Mouse (Mus musculus): ENCODE data around the gene Igf1r. TPM values are rescaled to one million over a fixed set of nuclear protein-coding genes. Genes with fewer than 3 reads are reported as not detected.

Gene Igf1r
- total and polyA plus RNA-seq, 3 experiments, result 5.6 to 14.4 (median 12.3) TPM

- H3K4me3 ChIP-seq, result no peak overlapping the region
- DNase-seq, result no peak
- no peaks in the 10 kb centered on the region; the same call in 1 of the 2 replicates for H3K36me3 ChIP-seq (ENCODE audit: control insufficient read depth, insufficient read depth, low read length)
- TF ChIP-seq CTCF (IDR thresholded peaks at IDR 0.05) (no peak), EP300 (IDR thresholded peaks at IDR 0.05; ENCODE audit: insufficient read depth, low read depth, low read length) (no peak), POLR2A (IDR thresholded peaks at IDR 0.05; ENCODE audit: insufficient read depth, low read depth, low read length) (no peak)
- intact Hi-C loops (cut with DNase I), result no loop called here
- no peaks in the 10 kb centered on the region for H3K79me2 ChIP-seq (replicated peaks; ENCODE audit: control insufficient read depth, insufficient read depth, low read length)
- H3K27me3 ChIP-seq (ENCODE audit: control insufficient read depth, insufficient read depth, low read length), result no peaks in the 10 kb centered on the region
- WGBS, result 61% methylated on average over 9 of the region's 9 CpGs
- H3K4me1 ChIP-seq (ENCODE audit: control insufficient read depth, insufficient read depth, low read length), result peaks cover 12% of the 10 kb centered on the region
- no peak overlapping the region; the same call in 1 of the 2 replicates for H3K27ac ChIP-seq
- no peak overlapping the region for H3K9ac ChIP-seq (ENCODE audit: low read depth, low read length)
Measured at GRCm38 (mm10) chr7:68026076-68026475, 73.4 kb downstream of the Igf1r start.

DNA sequence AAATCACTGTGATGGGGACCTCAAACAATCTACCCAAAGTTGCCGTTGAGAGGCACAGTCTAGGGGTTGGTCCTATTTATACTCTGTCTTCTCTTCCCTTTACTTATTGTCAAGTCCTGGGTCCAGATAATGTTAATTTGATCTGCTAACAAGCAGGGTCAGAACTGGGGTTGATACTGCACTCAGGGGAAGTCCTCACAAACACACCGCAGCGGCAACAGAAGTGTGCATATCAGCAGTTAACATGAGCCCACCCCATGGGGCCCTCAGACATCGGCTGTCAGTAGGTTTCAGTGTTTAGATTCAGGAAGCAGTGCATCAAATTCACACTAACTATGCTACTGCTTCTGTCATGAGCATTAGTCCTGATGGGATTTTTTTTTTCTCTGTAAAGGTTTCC is 75.5 kb downstream of the Igf1r start:
- H3K79me2 ChIP-seq (replicated peaks; ENCODE audit: control insufficient read depth, insufficient read depth, low read length), result no peaks in the 10 kb centered on the region
- H3K4me1 ChIP-seq (ENCODE audit: control insufficient read depth, insufficient read depth, low read length), result peaks cover 9% of the 10 kb centered on the region
- no peak overlapping the region for H3K27ac ChIP-seq
- WGBS, result 71% methylated on average over 4 of the region's 4 CpGs
- no peak overlapping the region for H3K4me3 ChIP-seq
- intact Hi-C loops (cut with DNase I), result no loop called here
- no peak overlapping the region for H3K9ac ChIP-seq (ENCODE audit: low read depth, low read length)
- TF ChIP-seq CTCF (IDR thresholded peaks at IDR 0.05), result no peak
- TF ChIP-seq POLR2A (IDR thresholded peaks at IDR 0.05; ENCODE audit: insufficient read depth, low read depth, low read length), result no peak
- no peaks in the 10 kb centered on the region for H3K27me3 ChIP-seq (ENCODE audit: control insufficient read depth, insufficient read depth, low read length)
- H3K36me3 ChIP-seq (ENCODE audit: control insufficient read depth, insufficient read depth, low read length), result no peaks in the 10 kb centered on the region
- DNase-seq, result no peak

DNA sequence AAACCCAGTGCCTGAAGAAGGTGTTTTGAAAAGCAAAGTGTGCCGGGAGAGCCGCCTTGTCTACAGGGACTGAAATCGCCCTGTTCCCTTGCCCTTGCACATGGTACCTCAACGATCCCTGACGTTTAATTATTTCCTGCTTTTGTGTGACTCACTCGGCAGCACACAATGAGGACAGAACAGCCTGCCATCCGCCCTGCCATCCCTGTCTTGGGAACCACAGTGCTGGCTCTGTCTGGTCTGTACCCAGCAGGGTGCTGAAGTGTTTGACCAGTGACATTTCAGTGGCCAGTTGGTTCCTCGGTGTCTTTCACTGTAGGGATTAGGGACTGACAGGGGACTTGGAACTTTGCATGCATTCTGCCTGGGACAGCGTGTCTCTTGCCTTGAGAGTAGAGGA is 78.2 kb downstream of the Igf1r start:
- 32% methylated on average over 9 of the region's 9 CpGs for WGBS
- no peak overlapping the region for H3K4me3 ChIP-seq
- H3K27ac ChIP-seq, result no peak overlapping the region
- peaks cover 7% of the 10 kb centered on the region for H3K4me1 ChIP-seq (ENCODE audit: control insufficient read depth, insufficient read depth, low read length)
- H3K79me2 ChIP-seq (replicated peaks; ENCODE audit: control insufficient read depth, insufficient read depth, low read length), result no peaks in the 10 kb centered on the region; the same call in 1 of the 2 replicates
- DNase-seq, result no peak
- no peaks in the 10 kb centered on the region for H3K36me3 ChIP-seq (ENCODE audit: control insufficient read depth, insufficient read depth, low read length)
- no peak for TF ChIP-seq POLR2A (IDR thresholded peaks at IDR 0.05; ENCODE audit: insufficient read depth, low read depth, low read length)
- TF ChIP-seq EP300 (IDR thresholded peaks at IDR 0.05; ENCODE audit: insufficient read depth, low read depth, low read length), result no peak
- TF ChIP-seq CTCF (IDR thresholded peaks at IDR 0.05), result no peak
- no peak overlapping the region for H3K9ac ChIP-seq (ENCODE audit: low read depth, low read length)
- intact Hi-C loops (cut with DNase I), result no loop called here
- no peaks in the 10 kb centered on the region for H3K27me3 ChIP-seq (ENCODE audit: control insufficient read depth, insufficient read depth, low read length)

GRCm38 (mm10) chr7:68036527-68036926 is 83.9 kb downstream of the Igf1r start:
- TF ChIP-seq CTCF (IDR thresholded peaks at IDR 0.05) (no peak), EP300 (IDR thresholded peaks at IDR 0.05; ENCODE audit: insufficient read depth, low read depth, low read length) (no peak), POLR2A (IDR thresholded peaks at IDR 0.05; ENCODE audit: insufficient read depth, low read depth, low read length) (no peak)
- DNase-seq, result no peak
- intact Hi-C loops (cut with DNase I), result no loop called here
- Histone ChIP-seq H3K27ac (no peak overlapping the region), H3K36me3 (ENCODE audit: control insufficient read depth, insufficient read depth, low read length) (no peaks in the 10 kb centered on the region; the same call in 1 of the 2 replicates), H3K4me1 (ENCODE audit: control insufficient read depth, insufficient read depth, low read length) (no peaks in the 10 kb centered on the region), H3K9ac (ENCODE audit: low read depth, low read length) (no peak overlapping the region), H3K27me3 (ENCODE audit: control insufficient read depth, insufficient read depth, low read length) (no peaks in the 10 kb centered on the region), H3K4me3 (no peak overlapping the region), H3K79me2 (replicated peaks; ENCODE audit: control insufficient read depth, insufficient read depth, low read length) (no peaks in the 10 kb centered on the region; the same call in 1 of the 2 replicates)
- WGBS, result 84% methylated on average over 4 of the region's 4 CpGs

GRCm38 (mm10) chr7:68038846-68039245 is 86.2 kb downstream of the Igf1r start:
- H3K9ac ChIP-seq (ENCODE audit: low read depth, low read length), result no peak overlapping the region
- no peaks in the 10 kb centered on the region for H3K27me3 ChIP-seq (ENCODE audit: control insufficient read depth, insufficient read depth, low read length)
- DNase-seq, result no peak
- no peaks in the 10 kb centered on the region; the same call in 1 of the 2 replicates for H3K36me3 ChIP-seq (ENCODE audit: control insufficient read depth, insufficient read depth, low read length)
- H3K4me1 ChIP-seq (ENCODE audit: control insufficient read depth, insufficient read depth, low read length), result no peaks in the 10 kb centered on the region
- no peak overlapping the region for H3K27ac ChIP-seq
- no peak overlapping the region for H3K4me3 ChIP-seq
- 82% methylated on average over 8 of the region's 8 CpGs for WGBS
- no peaks in the 10 kb centered on the region; the same call in 1 of the 2 replicates for H3K79me2 ChIP-seq (replicated peaks; ENCODE audit: control insufficient read depth, insufficient read depth, low read length)
- intact Hi-C loops (cut with DNase I), result no loop called here
- TF ChIP-seq EP300 (IDR thresholded peaks at IDR 0.05; ENCODE audit: insufficient read depth, low read depth, low read length) (no peak), POLR2A (IDR thresholded peaks at IDR 0.05; ENCODE audit: insufficient read depth, low read depth, low read length) (no peak), CTCF (IDR thresholded peaks at IDR 0.05) (no peak)

DNA sequence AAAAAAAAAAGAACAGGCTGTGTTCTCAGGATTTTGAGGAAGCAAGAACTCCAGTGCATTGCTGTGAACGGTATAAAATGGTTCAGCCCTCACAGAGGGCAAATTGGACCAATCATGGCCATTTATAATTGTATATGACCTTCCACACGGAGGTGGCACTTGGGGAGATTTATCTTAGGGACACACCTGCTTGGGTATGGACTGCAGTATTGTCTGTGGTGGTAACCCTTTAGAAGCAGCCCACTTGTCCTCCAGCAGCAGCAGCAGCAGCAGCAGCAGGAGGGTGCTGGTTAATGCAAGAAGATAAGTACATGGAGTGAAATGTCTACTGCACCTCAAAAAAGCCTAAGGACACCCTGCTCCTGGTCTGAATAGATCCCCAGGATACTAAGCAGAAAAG is 86.9 kb downstream of the Igf1r start:
- 65% methylated on average over 2 of the region's 2 CpGs for WGBS
- intact Hi-C loops (cut with DNase I), result no loop called here

More for the DNA sequence above, 86.9 kb downstream of the Igf1r start:
- no peaks in the 10 kb centered on the region for H3K27me3 ChIP-seq (ENCODE audit: control insufficient read depth, insufficient read depth, low read length)
- H3K79me2 ChIP-seq (replicated peaks; ENCODE audit: control insufficient read depth, insufficient read depth, low read length), result no peaks in the 10 kb centered on the region; the same call in 1 of the 2 replicates
- no peak overlapping the region for H3K27ac ChIP-seq
- H3K36me3 ChIP-seq (ENCODE audit: control insufficient read depth, insufficient read depth, low read length), result peaks cover 2% of the 10 kb centered on the region; the same call in 1 of the 2 replicates
- DNase-seq, result no peak
- no peak overlapping the region for H3K9ac ChIP-seq (ENCODE audit: low read depth, low read length)
- no peak overlapping the region for H3K4me3 ChIP-seq
- H3K4me1 ChIP-seq (ENCODE audit: control insufficient read depth, insufficient read depth, low read length), result peaks cover 2% of the 10 kb centered on the region; the same call in 1 of the 2 replicates
- TF ChIP-seq CTCF (IDR thresholded peaks at IDR 0.05) (no peak), EP300 (IDR thresholded peaks at IDR 0.05; ENCODE audit: insufficient read depth, low read depth, low read length) (no peak), POLR2A (IDR thresholded peaks at IDR 0.05; ENCODE audit: insufficient read depth, low read depth, low read length) (no peak)
